Mouse (Mus musculus): Measurements from ENCODE around the gene Syce3.

- TF ChIP-seq CTCF (IDR thresholded peaks at IDR 0.05; ENCODE audit: extremely low read depth, insufficient read length, insufficient replicate concordance, low read depth, low read length) (no peak), POLR2A (IDR thresholded peaks at IDR 0.05; ENCODE audit: low read depth, low read length) (no peak)
These were observed 43.7 kb upstream of the Syce3 start, which contains the start of gene Mapk8ip2 for GRCm38 (mm10) chr15:89453865-89454478.
